Mouse (Mus musculus): ENCODE measurements at regions not wholly inside any gene's neighbourhood (a gene's known extent, or its start where the extent isn't known, plus 50 kb on each side); places are given as distances from the start of the nearest gene placed in this dataset.

DNA sequence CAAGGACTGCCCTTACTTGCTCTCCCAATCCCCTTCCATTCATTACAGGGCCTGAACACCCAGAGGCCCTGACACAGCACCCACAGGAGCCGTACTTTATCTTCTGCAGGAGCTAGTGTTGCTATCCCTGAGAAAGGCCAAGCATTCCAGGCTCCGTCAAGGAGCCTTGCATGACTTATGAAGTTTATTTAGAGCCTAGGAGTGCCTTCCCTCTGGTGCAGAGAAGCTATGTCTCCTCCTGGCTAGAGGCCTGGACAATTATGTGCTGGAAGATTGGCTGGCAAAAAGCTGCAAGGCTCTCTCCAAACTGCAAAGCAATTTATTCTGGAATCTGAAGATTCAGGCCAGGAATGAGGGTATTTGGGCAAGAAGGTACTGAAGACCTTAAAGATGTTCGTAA lies 612.0 kb upstream of the Cdh5 start:
- DNase-seq (ENCODE audit: low read depth, low spot score) = no peak

- DNase-seq (ENCODE audit: low read depth, low spot score) = peak; percentile 58
These were observed 608.4 kb upstream of the Cdh5 start for GRCm38 (mm10) chr8:103492914-103493517.

- DNase-seq (ENCODE audit: low read depth, low spot score) = no peak
These were observed 607.4 kb upstream of the Cdh5 start for GRCm38 (mm10) chr8:103493932-103494493.

DNA sequence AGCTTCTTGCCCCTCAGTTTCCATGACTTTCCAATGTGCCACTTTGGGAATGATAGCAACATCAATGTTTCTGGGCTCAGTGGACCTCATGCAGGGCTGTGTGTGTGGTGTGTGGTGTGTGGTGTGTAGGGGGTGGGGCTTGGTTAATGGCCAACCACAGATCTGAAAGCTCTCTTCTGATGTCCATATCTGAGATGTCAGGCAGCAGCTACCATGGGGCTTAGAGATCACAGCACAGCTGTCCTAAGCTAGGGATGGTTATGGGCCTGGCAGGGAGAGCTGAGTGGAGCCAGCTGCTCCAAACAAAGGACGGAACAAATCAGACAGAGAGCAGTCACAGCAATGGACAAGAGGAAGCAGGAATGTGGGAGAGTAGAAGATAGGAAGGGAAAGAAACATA lies 606.8 kb upstream of the Cdh5 start:
- no peak for DNase-seq (ENCODE audit: low read depth, low spot score)

DNA sequence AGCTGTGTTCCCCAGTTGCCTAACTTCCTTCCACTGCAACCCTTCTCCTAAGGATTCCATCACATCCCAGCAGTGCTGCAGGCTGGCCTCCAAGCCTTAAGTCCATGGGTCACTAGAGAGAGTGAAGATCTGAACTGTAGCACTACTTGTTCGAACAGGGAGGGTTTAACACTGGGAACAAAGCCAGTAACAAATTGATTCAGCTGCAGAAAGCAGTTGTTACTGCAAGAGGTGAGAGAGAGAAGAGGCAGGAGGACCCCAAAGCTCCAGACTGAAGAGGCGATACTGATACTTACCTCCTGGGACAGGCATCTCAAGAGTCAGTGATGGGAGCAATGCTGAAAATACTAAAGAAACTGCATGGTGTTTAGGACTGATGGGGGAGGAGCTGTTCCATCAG lies 600.1 kb upstream of the Cdh5 start:
- DNase-seq (ENCODE audit: low read depth, low spot score) = no peak

- DNase-seq (ENCODE audit: low read depth, low spot score) = no peak
These were observed 598.2 kb upstream of the Cdh5 start for GRCm38 (mm10) chr8:103502991-103503767.

DNA sequence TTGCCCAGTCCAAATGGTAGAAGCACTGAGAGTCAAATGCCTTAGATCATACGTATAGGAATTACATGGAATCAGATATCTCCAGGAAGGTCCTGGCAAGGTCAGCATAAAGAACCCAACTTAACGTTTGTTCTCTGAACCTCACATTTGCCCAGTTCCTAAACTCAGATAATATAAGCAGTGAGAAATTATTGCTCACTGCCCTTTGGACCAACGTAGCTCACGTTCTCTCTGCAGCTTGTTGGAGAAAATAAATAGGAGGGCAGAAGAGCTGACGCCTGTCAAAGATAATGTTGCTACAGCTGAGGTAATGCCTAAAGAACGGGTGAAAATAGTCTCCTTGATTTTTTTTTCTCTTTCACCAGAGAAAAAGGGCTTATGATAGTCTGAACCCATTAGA lies 595.1 kb upstream of the Cdh5 start:
- DNase-seq (ENCODE audit: low read depth, low spot score) = no peak

- DNase-seq (ENCODE audit: low read depth, low spot score) = no peak
These were observed 594.4 kb upstream of the Cdh5 start for GRCm38 (mm10) chr8:103507068-103507467.

- DNase-seq (ENCODE audit: low read depth, low spot score) = no peak
These were observed 581.1 kb upstream of the Cdh5 start for GRCm38 (mm10) chr8:103520141-103520866.

GRCm38 (mm10) chr8:103530903-103531302 lies 570.5 kb upstream of the Cdh5 start:
- DNase-seq (ENCODE audit: low read depth, low spot score) = no peak

- DNase-seq (ENCODE audit: low read depth, low spot score) = peak; percentile 5
These were observed 566.5 kb upstream of the Cdh5 start for GRCm38 (mm10) chr8:103534971-103535370.

DNA sequence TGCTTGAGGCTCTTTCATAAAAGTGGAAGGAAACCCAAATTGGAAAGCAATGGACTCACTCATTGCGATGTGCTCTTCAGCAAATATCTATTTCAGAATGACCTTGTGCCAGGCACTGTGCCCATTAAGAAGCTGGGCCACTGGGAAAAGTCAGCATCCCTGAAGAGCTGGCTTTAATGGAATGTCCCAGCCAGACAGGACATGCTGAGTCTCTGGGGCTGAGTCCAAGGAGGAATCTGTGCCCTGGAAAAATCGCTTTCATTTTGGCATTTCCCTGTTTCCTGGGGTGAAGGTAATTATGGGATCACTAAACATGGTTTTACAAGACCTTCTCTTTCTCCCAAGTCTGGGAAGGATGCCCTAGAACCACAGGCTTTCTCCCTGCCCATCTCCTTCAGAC lies 564.6 kb upstream of the Cdh5 start:
- peak; percentile 6 for DNase-seq (ENCODE audit: low read depth, low spot score)

DNA sequence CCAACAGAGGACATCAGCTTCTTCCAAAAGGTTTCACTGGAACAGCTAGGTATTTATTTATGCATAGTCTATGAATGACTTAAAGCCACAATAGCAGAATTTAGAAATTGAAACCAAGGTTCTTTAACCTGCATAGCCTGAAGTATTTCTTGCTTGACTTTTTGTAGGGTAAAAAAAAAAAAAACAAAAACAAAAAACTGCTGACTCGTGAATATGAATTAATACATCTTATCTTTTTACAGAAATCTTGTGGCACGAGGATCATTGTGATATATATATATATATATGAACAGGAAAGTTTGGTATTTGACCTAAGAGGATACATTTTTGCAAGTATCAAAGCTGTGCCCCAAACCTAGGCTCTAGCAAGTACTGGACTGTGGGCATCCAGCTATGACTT lies 559.5 kb upstream of the Cdh5 start:
- no peak for DNase-seq (ENCODE audit: low read depth, low spot score)

- DNase-seq (ENCODE audit: low read depth, low spot score) = no peak
These were observed 549.4 kb upstream of the Cdh5 start for GRCm38 (mm10) chr8:103551916-103552535.

DNA sequence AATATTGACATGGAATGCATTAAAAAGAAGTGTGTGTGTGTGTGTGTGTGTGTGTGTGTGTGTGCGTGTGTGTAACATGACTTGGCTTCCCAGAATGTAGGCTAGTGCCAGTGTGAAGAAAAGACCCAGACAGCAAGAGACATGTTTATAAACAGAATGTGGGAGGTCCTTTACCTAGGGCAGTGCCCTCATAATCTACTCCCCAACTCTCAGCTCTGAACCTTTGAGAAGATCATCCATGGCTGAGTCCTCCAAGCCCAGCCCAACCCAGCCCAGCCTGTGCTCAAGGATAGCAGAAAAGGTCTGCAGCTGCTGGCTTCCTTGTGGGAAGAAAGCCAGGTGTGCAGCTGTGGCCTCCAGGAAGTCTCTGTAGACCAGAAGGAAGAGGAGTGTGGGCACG lies 539.8 kb upstream of the Cdh5 start:
- DNase-seq (ENCODE audit: low read depth, low spot score) = no peak

DNA sequence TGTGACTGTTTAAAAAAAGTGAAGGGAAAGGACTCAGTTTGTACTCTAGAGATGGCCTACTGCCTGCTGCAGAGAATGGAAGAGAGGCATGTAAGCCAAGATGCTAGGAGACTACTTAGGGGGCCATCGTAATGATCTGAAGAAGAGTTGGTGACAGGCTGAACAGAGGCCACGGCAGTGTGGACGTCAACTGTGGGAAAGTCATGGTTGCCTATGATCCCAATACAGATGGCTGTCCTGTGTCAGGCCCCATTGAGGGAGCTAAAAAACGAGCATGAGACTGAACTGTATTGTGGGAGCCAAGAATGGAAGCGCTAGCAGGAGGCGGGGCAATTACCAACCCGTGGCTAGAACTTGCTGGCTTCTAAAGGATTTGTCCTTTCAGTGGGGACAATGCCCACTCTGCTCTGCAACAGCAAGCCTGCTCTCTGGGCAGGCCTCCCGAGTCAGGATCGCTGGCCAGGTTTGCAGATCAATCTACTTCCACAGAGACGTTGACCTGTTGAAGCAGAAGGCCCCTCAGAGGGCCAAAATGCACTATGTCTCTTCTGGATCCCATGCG lies 530.5 kb upstream of the Cdh5 start:
- no peak for DNase-seq (ENCODE audit: low read depth, low spot score)

DNA sequence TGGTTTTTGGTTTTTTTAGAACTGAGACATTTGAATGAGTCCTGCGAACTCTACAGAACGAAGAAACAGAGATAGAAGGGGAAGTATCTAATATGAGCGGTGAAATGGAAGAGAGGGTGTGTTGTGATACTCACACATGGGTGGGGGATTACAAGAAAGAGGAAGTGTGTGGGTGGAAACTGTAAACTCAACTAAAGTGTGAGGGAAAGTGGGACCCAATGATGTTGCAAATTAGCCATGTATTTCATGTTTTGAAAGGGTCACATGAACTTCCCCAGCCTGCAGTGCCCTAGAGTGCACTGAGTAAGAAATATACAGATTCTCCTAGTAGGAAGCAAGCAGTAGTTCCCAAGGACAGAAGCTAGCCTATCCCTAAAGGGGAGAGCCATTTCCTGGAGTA lies 524.3 kb upstream of the Cdh5 start:
- peak; percentile 7 for DNase-seq (ENCODE audit: low read depth, low spot score)

DNA sequence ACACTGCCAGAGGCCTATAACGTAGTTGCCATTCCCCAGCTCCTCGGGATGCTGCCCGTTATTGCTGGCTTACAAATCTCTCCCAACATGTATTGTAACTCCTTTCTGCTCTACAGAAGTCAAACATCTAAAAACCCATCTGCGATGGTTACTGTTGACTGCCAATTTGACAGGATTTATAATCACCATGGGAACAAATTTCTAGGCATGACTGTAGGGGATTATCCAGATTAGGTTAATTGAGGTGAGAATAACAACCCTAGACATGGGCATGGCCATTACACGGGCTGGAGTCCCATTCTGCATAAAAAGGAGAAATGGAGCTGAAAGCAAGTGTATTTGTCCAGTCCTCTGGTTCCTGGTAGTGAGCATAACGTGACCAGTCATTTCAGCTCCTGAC lies 523.4 kb upstream of the Cdh5 start:
- DNase-seq (ENCODE audit: low read depth, low spot score) = no peak

- no peak for DNase-seq (ENCODE audit: low read depth, low spot score)
These were observed 493.1 kb upstream of the Cdh5 start for GRCm38 (mm10) chr8:103608291-103608690.

DNA sequence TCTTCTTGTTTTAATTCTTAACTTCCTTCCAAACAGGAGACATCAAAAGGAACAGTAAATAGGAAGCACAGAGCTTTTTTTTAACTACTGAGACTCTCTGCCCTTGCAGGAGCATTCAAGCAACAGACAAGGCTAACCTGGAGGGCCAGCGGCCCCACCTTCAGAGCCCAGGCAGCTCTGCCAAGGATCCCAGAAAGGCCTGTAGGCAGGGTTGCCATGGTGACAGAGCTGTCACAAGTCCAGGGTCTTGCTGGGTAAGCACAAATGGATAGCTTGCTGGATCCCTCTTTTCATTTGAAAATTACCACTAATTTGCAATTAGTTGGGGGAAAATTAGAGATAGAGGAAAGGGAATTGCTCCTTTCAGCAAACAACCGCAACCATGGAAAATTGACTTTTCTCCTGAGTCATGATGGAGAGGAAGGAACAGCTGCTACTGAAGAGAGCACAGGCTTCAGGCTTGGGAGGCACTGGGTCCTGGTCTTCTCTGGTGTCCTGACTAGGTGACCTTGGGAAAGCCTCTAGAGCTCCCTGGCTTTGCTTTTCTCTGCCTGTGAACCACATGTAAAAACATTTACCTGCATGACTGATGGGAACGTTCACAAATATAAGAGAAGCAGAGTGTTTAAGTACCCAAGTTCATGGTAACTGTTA lies 477.5 kb upstream of the Cdh5 start:
- no peak for DNase-seq (ENCODE audit: low read depth, low spot score)

Data from skeletal muscle tissue, adult 2 months (tissue).